Mouse (Mus musculus) liver, embryonic 14.5 days (tissue): ENCODE results near the gene Plcb1.

Experiments used
- CTCF ChIP-seq: IDR thresholded peaks from 2 replicates; pipeline ENCODE4 v1.5.1; 2016; ENCODE audit warnings: antibody characterized with exemption, low read depth, control low read depth
- EP300 ChIP-seq: IDR thresholded peaks from 2 replicates; pipeline ENCODE4 v1.6.1; 2016; ENCODE audit warnings: antibody characterized with exemption, low read depth

- peak; percentile 63 for TF ChIP-seq CTCF
- TF ChIP-seq EP300: no peak
These were observed 575.9 kb downstream of the Plcb1 start for GRCm38 (mm10) chr2:135361798-135362197.
